Mouse (Mus musculus): Measurements from ENCODE around the gene Eif3d. TPM values are rescaled to one million over a fixed set of nuclear protein-coding genes. Genes with fewer than 3 reads are reported as not detected.
A peak's percentile ranks its signal among the peaks of the same experiment; 100 is the strongest.

The Eif3d gene
- total RNA-seq, 2 experiments from 2014 or later = 151 to 167 TPM

DNA sequence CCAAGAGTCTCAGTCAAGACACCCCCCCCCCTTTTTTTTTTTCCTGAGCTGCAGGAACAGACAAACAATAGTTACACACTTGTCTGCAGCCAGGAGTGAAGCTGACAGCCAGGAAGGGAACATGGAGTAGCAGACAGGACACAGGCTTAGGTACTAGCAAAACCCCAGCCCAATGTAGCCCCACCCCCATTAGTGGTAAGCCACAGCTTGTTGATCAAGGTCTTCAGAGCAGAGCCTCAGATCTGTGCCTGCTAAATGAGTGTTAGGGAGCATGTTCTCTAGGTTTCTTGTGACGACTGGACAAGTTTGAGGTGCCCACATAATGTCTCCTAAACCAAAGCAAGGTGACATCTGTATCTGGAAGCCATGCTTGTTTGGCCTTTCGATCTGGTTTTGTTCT is 16.3 kb downstream of the Eif3d start:
- DNase-seq = no peak

DNA sequence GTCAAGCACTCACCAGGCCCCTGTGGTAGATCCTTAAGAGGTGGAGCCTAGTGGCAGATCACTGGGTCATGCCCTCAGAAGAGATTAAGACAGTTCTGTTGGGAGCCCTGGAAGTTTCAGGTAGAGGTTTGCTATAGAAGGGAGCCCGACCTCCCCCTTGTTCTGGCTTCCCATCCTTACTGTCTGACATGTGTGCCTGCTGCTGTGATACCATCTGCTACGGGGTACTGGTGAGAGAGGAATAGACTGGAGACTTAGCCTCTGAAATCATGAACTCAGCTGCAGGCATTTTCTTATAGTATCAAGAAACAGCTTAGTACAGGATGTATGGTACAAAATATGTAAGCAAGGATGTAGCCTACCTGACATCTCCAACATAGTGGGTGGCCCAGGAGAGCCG is 17.7 kb downstream of the Eif3d start:
- no peak for DNase-seq

DNA sequence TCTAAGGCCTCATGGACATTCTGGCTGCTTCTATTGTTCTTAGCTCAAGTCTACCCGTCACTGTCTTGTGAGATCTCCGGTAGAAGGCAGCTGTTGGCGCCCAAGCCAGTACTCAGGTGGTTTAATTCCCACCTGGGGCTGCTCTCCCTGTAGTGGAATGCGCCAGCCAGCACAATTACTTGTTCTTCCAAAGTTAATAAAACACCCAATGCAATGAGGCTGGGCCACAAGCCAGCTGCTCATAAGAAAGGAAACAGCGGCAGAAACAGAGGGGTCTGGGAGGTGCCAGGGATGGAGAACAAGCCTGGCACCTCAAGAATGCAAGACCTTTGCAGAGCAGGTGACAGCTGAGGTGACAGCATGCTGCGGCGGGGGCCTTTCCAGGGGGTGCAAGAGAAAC is 21.6 kb downstream of the Eif3d start:
- no peak for DNase-seq

DNA sequence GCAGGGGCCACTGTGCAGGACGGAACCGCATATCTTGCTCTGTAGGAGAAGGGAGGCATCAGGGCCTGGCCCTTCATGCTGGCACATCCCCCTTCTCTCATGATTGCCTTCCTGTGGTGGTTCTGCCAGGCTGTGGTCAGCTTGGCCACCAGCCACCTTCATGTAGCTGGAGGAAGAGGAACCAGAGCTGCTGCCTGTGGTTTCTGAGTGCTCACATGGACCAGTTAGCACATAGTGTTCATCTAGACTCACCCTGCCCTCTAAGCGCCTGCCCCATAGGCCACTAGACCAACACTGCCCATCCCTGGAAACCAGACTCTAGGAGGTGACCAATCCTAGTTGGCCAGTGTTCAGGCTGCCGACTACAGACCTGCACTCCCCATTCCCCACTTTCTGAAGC is 24.9 kb downstream of the Eif3d start:
- peak in 1 of 2 experiments; percentile 20 for DNase-seq

DNA sequence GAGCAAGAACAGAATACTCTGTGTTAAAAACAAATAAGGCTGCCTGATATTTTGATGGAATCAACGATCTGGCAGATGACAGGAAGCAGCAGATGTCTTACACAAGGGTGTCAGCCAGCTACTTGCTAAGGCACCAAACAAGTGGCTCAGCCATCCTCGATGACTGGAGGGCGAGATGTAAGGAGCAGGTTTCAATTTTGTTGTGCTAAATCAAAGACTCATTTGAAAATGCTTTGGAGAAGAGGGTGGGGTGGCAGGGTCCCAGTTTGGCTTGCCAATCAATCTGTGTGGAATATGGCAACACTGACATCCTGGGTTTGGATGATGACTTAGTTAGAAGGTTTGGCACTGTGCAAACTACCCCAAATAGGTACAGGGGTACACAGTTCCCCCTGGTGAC is 29.1 kb downstream of the Eif3d start:
- DNase-seq = no peak

DNA sequence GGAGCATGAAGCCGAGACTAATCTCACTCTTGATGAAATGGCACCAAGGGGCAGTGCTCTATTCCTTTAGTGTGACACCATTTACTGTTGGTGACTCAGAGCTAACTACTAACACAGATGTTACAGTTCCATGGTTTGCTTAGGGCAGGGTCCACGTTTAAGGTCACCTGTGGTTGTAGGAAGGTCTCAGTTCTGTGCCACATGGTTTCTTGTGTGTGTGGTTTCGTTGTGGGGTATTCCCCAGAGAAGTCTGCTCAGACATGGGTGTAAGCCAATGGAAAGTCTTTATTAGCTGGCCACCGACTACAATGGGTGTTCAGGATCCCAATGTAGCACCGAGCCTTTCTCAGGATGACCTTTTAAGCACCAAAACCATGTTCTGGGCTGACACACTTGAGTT is 32.1 kb downstream of the Eif3d start:
- no peak for DNase-seq

DNA sequence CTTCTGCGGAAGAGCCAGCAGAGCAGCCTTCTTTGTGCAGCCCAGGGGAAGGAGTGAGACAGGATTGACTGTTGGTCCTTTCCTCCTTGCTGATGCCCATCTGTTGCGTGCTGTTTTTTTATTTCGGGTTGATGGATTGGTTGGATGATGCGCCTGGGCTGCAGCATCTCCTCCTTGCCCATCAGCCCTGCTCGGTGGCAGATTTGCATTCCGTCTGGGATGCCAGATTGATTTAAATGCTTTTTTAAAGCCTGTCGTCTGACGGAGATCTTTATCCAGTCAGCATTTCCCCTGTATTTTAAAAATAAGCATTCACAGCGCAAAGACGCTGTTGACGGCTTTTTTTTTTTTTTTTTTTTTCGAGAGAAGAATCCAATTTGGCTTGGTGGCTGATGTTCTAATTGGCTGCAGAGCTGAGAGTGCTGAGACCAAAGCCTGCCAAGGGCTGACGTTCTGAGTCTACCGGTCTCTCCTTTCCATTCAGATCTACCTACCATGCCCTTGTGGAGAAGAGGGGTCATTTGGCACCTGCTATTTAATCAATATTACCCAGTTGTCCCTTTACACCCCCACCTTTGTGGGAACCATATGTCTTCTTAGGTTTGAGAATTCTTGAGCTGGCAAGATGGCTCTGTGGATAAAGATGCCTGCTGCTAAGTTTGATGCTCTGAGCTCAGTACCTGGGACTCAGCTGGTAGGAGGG is 34.8 kb downstream of the Eif3d start:
- DNase-seq = no peak

DNA sequence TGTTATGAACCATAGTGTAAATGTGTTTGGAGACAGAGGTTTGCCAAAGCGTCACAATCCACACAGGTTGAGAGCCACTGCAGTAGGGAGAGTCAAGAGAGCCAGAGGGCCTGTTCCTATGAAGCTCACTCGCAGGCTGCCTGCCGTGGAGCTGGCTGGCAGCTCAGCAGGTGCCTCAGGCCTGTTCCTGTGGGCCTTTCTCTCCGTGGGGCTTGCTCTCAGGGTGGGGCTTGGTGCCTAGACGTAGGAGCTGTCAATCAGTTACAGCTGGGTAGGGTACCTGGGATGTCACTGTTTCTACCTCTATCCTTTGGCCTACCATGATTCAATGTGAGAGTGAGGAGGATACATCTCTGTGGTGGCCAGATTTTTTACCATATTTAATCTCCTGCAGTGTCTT is 35.6 kb downstream of the Eif3d start:
- no peak for DNase-seq

DNA sequence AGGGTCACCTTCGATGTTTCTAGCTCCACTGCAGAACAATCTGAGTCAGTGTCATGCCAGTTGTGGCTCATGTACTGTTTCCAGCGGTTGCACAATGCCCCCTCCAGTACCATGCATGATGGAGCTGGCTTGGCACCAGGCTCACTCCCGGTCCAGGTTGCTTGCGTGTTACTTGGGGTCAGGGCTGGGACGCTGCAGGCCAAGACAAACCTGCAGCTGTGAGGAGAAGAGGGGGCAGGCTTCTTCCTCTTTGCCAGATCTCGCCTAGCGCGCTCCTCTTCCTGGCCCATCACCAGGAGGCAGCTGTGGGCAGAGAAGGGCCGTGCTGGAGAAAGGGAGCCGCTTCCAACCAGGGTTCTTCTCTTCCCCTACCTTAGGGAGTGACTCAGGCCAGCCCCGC is 36.3 kb downstream of the Eif3d start:
- DNase-seq = peak; percentile 65 to 72

DNA sequence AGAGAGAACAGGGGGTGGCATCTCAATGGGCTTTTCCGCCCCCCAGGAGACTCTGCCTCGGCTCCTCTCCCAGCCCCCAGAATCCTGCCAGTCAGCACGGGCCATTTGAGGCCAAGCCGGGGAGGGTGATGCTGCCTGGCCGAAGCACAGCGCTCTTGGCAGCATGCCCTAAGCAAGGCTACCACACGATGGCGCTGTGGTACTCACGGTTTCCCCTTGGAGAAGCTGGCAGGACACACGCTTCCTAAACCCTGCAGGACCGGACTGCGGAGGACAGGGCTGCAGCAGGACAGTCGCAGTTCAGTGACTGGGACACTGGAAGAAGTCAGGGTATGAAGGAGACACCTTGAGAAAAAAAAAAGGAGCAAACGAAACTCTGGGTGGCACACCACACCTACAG is 36.8 kb downstream of the Eif3d start:
- peak; percentile 98 to 100 for DNase-seq

DNA sequence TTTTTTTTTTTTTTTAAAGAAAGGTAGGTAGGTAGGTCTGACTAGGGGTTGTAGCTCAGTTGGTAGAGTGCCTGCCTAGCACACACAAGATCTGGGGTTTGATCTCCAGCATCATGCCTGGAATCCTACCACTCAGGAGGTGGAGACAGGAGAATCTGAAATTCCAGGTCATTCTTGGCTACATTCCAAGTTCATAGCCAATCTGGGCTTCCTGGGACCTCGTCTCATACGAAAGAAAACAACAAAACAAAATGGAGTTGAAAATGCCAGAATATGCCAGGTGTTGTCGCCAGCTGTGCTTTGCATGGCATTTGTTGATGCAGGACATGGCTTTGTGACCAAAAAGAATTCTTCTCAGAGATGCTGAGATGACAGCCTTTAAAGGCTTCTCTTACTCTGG is 37.4 kb downstream of the Eif3d start:
- no peak for DNase-seq

DNA sequence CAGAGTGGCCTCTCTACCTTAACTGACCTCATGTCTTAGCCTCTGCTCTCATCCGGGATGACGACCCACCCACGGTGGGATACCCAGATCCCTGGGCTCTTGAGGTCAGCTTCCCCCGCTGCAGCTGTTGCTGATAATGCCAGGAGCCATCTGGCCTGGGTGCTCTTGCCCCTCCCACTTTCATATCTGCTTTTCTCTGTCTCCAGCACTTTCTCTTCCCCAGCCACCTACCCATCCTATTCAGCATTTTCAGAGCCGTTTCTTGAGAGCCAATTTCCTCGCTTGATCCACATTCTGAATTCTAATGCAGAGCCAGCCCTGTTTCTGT is 39.0 kb downstream of the Eif3d start:
- DNase-seq = no peak

DNA sequence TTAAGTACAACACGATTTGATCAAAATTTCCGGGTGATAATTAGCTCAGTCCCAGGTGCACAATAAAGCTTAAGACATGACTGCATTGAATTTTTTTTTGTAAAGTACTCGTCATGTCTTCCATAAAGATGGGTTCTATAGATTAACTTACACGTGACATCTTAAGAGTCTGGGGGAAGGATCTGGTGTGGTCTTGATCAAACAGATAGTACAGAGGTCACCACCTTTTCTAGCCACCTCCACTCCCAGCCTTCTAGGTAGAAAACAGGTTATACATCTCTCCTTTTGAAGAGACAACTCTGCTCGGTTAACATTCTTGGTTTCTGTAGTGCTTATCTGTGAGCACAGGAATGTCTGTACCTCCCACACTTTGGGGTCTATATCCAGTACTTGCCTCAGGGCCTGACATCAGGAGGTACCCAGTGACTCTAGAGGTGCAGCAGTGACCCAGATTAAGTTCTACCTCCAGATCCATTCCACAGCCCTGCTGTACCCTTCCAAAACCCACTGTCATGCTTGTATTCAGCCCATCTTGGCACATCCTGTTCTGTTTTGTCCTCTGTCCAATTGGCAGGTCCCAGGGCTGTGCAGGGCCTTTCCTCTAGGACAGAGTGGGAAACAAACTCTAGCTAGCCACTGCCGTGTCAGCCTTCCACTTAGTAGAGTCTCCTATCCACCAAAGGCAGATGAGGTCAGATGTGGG is 39.5 kb downstream of the Eif3d start:
- no peak for DNase-seq

DNA sequence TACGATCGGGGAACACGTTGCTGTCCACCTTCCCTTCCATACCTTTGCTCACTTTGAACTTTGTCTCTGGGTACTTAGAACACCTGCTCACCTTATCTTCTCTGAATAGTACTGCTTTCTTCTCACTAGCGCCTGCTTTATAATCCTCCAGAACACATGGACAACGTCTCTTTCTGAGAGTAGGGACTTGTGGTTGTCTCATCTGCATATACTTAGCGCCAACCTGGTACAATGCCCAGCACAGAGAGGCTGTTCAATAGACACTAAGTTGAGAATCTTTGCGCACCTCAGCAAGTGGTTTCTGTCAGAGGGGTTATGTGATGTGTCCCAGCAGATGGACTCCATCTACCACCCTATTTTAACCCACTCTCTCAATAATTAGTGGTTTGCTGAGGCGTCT is 40.8 kb downstream of the Eif3d start:
- DNase-seq = no peak

DNA sequence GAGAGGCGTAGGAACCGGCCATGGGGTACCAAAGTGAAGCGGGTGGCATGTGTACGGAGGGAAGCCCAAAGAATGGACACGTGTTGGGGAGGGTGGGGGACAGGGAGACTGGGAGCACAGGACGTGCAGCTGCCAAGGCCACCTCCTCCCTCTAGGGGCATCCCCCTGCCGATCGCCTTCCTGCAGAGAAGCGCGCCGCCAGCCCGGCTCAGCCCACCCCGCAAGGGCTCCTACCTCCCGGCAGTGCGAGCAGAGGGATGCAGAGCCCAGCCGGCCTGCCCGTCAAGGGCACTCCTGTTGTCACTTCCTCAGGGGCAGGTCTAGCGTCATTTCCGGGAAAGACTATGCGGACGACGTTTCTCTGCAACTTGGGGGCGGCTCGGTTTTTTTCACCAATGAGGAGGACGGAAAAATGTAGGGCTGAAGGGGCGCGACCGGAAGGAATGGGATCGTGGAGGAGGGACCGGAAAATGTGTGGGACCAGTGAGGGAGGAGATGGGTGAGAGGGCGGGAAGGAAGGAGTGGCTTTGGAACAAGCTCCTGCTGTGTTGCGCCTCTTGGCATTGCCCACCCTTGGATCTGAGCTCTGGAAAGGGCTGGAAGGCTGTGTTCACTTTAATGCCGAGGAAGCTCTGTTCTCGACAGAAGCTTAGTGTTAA is 41.8 kb downstream of the Eif3d start, which contains the start of gene Txn2:
Gene Txn2, minus strand, starts transcription at position 334 of the 659 bp plus-strand sequence.
- peak; percentile 96 to 97 for DNase-seq

DNA sequence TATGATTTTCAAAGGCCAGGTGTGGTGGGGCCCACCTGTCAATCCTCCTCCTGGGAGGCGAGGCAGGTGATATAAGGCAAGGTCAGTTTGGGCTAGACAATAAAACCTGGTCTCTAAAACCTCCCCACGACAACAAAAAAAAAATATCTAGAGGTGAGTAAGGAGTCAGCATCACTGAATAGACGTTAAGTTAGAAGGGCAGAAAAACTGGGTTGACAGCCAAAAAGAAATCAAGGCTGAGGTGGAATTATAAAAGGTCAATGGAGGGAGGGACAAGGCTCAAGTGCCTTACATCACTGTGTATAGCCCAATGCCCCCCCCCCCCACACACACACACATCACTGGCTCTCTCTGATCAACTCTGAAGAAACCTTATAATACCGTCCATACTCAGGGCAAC is 42.5 kb downstream of the Eif3d start:
- DNase-seq = no peak

DNA sequence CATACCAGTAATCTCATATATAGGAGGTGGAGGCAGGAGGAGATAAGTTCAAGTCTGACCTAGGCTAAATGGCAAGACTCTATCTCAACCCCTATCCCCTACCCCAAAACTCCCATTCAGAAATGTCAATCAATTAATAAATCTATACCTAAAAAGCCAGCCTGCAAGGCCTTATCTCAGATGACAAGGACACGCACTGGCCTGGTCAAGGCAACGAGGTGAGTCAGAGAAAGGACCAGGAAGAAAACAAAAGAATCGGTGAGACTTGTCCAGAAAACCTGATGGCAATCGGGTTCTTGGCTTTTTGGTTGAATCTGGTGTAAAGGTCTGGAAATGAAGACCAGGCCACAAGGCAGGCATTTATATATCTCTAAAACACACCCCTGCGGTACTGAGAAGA is 43.7 kb downstream of the Eif3d start:
- no peak for DNase-seq

DNA sequence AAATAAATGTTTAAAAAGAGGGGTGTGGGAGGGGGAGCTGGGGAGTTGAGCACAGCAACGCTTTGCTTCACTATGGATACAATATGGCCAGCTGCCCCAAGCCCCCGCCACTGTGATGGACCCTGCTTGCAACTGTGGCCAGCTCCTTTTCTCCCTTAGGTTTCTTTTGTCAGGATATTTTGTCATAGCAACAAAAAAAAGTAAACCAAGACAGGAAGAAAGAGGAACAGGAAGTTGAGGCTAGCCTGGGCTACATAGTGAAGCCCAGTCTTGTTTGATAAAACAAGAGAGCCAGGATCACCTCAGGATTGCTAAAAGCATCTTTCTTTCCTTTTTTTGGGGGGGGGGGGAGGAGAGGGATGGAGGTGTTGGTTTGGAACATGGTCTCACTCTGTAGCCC is 45.4 kb downstream of the Eif3d start:
- no peak for DNase-seq

DNA sequence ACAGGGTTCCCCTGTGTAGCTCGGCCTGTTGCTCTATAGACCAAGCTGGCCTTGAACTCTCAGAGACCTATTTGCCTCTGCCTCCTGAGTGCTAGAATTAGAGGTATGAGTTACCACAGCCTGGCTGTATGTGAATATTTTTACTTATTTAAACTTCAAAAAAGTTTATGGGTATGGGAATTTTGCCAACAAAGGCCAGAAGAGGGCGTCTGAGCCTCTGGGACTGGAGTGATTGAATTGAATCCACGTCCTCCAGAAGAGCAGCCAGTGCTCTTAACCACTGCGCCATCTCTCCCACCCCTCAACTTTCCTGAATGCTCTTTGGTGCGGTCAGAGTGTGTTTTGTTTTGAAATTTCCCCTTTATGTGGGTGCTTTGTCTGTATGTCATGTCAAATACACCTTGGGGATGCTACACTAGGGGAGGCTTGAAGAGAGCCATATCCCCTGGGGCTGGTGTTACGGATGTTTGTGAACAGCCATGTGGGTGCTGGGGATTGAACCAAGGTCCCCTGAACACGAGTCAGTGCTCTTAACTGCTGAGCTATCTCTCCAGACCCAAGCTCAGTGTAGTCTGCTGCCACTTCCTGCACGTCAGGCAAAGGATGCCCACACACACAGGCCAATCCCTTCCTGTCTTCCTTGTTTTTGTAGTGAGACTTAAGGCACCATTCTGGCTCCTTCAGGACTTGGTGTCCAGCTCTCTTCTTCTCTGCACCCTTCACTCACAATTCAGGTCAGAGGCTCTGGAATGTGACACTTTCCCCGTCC is 47.2 kb downstream of the Eif3d start:
- DNase-seq = no peak

DNA sequence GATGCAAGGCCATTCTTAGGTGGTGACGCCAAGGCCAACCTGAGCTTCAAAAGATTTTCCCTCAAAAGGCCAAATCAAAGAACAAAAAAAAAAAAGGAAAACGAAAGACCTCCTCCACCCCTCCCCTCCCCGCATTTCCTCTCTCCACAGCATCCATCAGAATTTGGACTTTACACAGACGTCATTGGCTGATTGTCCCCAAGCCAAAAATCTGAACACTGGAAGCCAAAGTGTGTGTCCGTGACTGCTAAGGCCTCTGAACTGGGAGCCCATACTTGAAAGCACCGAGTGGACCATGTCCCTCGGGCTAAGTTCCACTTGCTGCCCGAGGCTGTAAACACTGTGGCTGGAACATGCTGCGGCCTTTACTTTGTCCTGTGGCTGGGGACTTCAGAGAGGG is 47.9 kb downstream of the Eif3d start:
- peak; percentile 58 to 61 for DNase-seq

DNA sequence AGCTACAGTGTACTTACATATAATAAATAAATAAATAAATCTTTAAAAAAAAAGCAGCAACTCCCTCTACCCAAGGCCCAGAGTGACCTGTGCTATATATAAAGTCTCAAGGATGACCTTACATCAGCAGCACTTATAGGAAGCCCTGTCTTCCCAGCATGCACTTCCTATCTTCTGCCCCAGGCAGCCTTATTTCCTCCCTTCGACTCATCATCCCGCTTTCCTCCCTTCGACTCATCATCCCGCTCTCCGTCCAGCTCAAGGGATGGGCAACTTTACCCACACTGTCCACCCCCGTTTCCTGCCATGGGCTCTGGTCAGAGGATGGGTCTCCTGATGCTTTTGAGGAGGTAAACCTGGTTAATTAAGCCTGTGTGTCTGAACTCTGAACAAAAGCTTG is 49.0 kb downstream of the Eif3d start:
- DNase-seq = no peak

DNA sequence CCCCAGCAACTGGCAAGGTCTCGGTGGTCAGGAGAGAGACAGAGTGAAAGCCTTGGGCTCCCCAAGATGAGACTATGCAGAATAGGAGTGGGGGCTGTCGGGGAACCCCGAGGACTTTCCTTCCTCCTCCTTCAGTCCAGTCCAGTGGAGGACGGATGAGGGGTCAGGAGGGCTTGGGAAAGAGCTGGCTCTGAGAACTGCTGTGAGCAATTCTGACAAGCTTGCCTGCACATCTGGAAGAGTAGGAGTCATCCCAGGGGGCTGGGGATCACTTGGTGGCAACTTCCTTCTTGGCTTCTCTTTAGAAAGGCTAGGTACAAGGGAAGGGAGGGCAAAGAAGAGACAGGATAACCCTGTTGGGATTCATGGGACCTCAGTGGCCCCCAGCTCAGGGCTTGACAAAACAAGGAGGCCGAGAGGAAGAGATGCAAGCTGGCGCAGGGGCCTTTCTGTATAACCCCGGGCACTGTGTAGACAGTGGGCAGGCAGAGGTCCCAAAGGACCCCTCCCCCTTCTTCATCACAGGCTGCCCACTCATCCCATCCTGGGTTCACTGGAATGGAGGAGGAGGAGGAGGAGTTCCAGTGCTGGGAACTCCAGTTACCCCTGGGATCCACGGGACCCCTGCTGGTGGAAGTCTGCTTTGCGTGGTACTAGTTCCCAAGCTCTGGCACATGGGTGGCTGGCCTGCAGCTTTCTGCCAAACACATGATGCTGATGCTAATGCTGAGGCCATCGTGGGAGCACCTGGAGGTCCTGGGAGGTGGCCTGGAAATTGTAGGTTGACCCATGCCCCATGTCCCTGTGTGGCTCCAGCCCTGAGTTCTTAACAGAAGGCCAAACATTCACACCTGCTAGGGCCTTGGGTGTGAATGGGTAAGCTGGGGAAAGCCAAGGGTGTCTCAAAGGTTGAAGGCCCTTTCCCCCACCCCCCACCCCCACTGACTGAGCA is 49.8 kb downstream of the Eif3d start:
- DNase-seq = peak in 1 of 2 experiments; percentile 23
